Mouse (Mus musculus) stomach, postnatal 0 days (tissue): ENCODE results near the gene Psmg3. TPM values are rescaled to one million over a fixed set of nuclear protein-coding genes. Genes with fewer than 3 reads are reported as not detected.
A peak's percentile ranks its signal among the peaks of the same experiment; 100 is the strongest.

Source experiments
- ATAC-seq: fragments of 200-750 bp; cut with Nextera tagmentation; 2 replicates; pipeline ENCODE4 v1.8.0; 2017; ENCODE audit not compliant: low FRiP score, low TSS enrichment
- DNase-seq: peaks from one replicate; pipeline ENCODE4 v3.0.0-alpha.2; 2016; ENCODE audit warnings: low spot score
- H3K27ac ChIP-seq: fragments of 300-500 bp; sonication (generic); replicated peaks from 2 replicates; pipeline ENCODE4 v1.5.1; 2014; ENCODE audit warnings: mild to moderate bottlenecking, control low read depth
- H3K27me3 ChIP-seq: fragments of 300-500 bp; sonication (generic); 2 replicates; pipeline ENCODE4 v1.6.1; 2014; ENCODE audit warnings: low read length; ENCODE audit not compliant: control insufficient read depth, insufficient read depth
- H3K36me3 ChIP-seq: fragments of 300-500 bp; sonication (generic); 2 replicates; pipeline ENCODE4 v1.6.1; 2014; ENCODE audit warnings: low read length, mixed read lengths; ENCODE audit not compliant: control insufficient read depth, insufficient read depth
- H3K4me1 ChIP-seq: fragments of 300-500 bp; sonication (generic); replicated peaks from 2 replicates; pipeline ENCODE4 v1.6.1; 2014; ENCODE audit warnings: antibody characterized with exemption; ENCODE audit not compliant: control insufficient read depth, insufficient read depth
- H3K4me2 ChIP-seq: fragments of 300-500 bp; sonication (generic); replicated peaks from 2 replicates; pipeline ENCODE4 v1.6.1; 2014; ENCODE audit warnings: low read depth, mild to moderate bottlenecking, control low read depth, moderate library complexity
- H3K4me3 ChIP-seq: fragments of 300-500 bp; sonication (generic); 2 replicates; pipeline ENCODE4 v1.5.1; 2014; ENCODE audit warnings: low read depth, low read length, control low read depth
- H3K9ac ChIP-seq: fragments of 300-500 bp; sonication (generic); 2 replicates; pipeline ENCODE4 v1.6.1; 2014; ENCODE audit warnings: mild to moderate bottlenecking, low read length, control low read depth, mixed read lengths
- H3K9me3 ChIP-seq: fragments of 300-500 bp; sonication (generic); 2 replicates; pipeline ENCODE4 v1.6.1; 2016; ENCODE audit warnings: low read length; ENCODE audit not compliant: control insufficient read depth
- CTCF ChIP-seq: IDR thresholded peaks from 2 replicates; pipeline ENCODE4 v1.5.1; 2016; ENCODE audit warnings: antibody characterized with exemption, low read depth, mild to moderate bottlenecking, moderate library complexity
- EP300 ChIP-seq: optimal IDR thresholded peaks from 2 replicates; pipeline ENCODE3; 2016; ENCODE audit warnings: antibody characterized with exemption
- WGBS: fragments of 180-500 bp; shearing (Covaris S2); extraction: QIAGEN DNeasy Blood & Tissue Kit; methylation state at CpG from one replicate; pipeline ENCODE4 v1.1.7; 2014; 5-methylcytosine and 5-hydroxymethylcytosine counted together
- polyA plus RNA-seq: library from polyadenylated mRNA; unstranded; fragments of >200 nt; fragmentation: Nextera tagmentation; extraction: Ambion mirVana; gene quantifications from 2 replicates; pipeline ENCODE4 v1.2.1, GENCODE M21; 2015

The Psmg3 gene
- polyA plus RNA-seq, 1 experiment from 2014 or later: 51.0 TPM

DNA sequence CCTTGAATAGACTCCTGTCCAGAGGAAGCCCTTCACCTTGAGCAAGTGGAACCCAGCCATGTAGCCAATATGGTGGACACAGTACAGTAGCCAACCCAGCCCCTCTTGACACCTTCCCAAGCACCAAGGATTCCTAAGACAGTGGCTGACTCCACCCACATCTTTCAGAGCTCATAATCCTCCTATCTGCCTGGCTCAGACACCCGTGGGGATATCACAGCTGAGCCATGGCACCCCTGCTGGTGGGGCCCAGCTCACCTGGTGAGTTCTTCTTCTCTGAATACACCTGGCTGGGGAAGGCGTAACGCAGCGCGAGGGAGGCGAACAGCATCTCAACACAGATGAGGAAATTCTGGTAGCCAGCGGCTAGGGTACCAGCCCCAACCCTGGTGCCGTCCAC is 20.8 kb downstream of the Psmg3 start:
- TF ChIP-seq EP300 (no peak), CTCF (no peak)
- no peak overlapping the region for H3K9ac ChIP-seq
- DNase-seq (no peak), ATAC-seq (no peak)
- no peaks in the 10 kb centered on the region for H3K9me3 ChIP-seq
- no peaks in the 10 kb centered on the region for H3K27me3 ChIP-seq
- 86% methylated on average over 8 of the region's 8 CpGs for WGBS
- H3K4me3 ChIP-seq: no peak overlapping the region
- H3K4me2 ChIP-seq: no peak overlapping the region
- H3K27ac ChIP-seq: no peak overlapping the region
- peaks cover 3% of the 10 kb centered on the region; the same call in 1 of the 2 replicates for H3K36me3 ChIP-seq
- 0 out of 2 replicates have a peak, but pooled peaks cover 2% of the 10 kb centered on the region for H3K4me1 ChIP-seq

DNA sequence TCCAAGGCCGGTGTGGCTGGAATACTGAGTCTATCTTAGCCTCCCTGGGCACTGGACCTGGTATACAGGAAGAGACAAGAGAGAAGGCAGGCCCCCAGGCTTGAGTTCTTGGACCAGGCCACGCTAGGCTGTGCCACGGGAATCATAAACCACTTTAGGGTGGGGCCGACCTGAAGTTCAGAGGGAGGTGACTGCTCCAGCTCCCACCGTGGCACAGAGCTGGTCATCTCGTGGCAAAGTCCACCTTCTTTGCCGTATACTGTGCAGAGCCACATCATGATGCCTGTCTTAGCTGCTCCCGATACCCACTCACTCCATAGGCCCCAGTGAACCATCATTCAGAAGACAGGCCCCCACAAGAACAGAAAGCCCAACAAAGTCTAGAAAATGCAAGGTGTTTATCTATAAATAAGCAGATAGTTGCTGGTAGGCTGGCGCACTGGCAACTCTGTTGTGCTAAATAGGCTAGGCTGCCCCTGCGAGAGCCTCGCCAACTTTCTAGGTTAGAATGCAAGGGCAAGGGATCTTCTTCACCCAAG is 22.0 kb downstream of the Psmg3 start:
- no peak overlapping the region for H3K4me2 ChIP-seq
- H3K9me3 ChIP-seq: no peaks in the 10 kb centered on the region
- H3K4me1 ChIP-seq: 0 out of 2 replicates have a peak, but pooled peaks cover 2% of the 10 kb centered on the region
- no peaks in the 10 kb centered on the region for H3K27me3 ChIP-seq
- ATAC-seq (peak; percentile 21; the same call in 1 of the 2 replicates), DNase-seq (peak; percentile 37)
- peaks cover 15% of the 10 kb centered on the region for H3K36me3 ChIP-seq
- H3K27ac ChIP-seq: peak overlapping the region; percentile 5; the same call in 1 of the 2 replicates
- 76% methylated on average over 11 of the region's 11 CpGs for WGBS
- TF ChIP-seq CTCF (no peak), EP300 (no peak)
- no peak overlapping the region for H3K4me3 ChIP-seq
- H3K9ac ChIP-seq: no peak overlapping the region

DNA sequence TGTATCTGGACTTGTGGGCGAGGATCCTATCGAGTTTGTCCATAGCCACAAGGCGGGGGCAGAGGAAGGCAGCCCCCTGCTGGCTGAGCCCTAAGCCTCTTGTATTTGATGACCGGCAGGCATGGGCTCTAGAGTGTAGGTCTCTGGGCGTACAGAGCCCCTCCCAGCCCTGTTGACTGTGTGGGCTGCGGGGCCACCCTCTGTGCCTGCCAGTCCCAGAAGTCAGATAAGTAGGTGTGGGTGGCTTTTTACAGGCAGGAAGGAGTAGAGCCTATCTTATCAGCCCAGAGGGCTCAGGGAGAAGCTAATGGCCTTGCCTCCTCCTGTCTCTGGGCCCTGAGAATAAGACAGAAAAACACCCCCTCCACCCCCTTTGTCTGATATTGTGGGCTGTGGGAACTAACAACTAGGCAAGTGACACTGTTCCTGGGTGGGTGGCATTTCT is 22.6 kb downstream of the Psmg3 start:
- Histone ChIP-seq H3K36me3 (peaks cover 20% of the 10 kb centered on the region), H3K27me3 (no peaks in the 10 kb centered on the region), H3K4me1 (0 out of 2 replicates have a peak, but pooled peaks cover 2% of the 10 kb centered on the region), H3K4me2 (no peak overlapping the region), H3K4me3 (no peak overlapping the region), H3K9me3 (no peaks in the 10 kb centered on the region), H3K27ac (peak overlapping the region; percentile 5; the same call in 1 of the 2 replicates), H3K9ac (no peak overlapping the region)
- DNase-seq: peak; percentile 72
- WGBS: 10% methylated on average over 6 of the region's 6 CpGs
- peak; percentile 70 for ATAC-seq
- TF ChIP-seq EP300 (no peak), CTCF (peak; percentile 51)

DNA sequence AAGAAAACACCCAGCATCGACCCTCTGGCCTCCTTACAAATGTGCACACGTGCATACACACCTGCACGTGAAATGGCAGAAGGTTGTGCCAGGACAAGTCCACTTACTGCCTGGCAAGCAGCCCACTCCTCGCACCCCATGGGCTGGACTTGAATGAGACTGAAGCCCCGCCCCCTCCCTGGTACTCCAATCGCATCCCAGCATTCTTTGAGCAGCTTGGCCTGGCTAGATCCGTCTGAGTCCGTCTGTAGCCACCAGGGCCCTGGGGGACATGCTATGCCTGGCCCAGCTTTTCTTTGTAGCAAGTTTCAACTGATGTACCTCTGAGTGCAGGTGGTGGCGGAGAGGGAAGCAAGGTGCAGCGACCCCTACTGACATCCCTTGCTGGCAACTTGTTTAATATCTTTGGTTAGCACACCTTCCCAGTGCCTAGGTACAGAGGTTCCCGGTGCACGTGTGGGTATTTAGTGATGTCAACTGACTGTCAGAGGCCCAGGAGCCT is 23.0 kb downstream of the Psmg3 start:
- peak; percentile 62; the same call in 1 of the 2 replicates for TF ChIP-seq CTCF
- TF ChIP-seq EP300: no peak
- 8% methylated on average over 12 of the region's 12 CpGs for WGBS
- H3K9ac ChIP-seq: 0 out of 2 replicates have a peak overlapping the region, but pooled peaks have one; percentile 43
- peak overlapping the region; percentile 5; the same call in 1 of the 2 replicates for H3K27ac ChIP-seq
- H3K4me3 ChIP-seq: no peak overlapping the region
- H3K4me1 ChIP-seq: 0 out of 2 replicates have a peak, but pooled peaks cover 2% of the 10 kb centered on the region
- no peaks in the 10 kb centered on the region for H3K27me3 ChIP-seq
- H3K4me2 ChIP-seq: no peak overlapping the region
- H3K36me3 ChIP-seq: peaks cover 21% of the 10 kb centered on the region
- ATAC-seq: peak; percentile 31
- peak; percentile 84 for DNase-seq
- H3K9me3 ChIP-seq: no peaks in the 10 kb centered on the region

DNA sequence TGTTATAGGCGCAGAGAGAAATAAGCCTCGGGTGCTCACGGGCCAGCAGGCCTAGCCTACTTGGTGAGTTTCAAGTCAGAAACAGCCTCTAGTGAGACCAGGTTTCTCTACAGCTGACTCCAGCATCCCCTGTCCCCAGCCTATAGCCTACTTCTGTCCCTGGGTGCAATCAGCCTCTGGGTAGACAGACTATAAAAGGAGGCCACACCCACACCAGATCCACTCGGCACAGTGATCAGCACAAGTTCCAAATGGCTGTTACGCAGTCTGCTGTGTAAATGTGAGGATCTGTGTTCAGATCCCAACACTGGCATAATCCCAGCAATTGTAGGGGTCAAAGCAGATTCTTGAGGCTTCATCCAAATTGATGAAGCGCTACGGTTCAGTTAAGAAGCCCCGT is 23.5 kb downstream of the Psmg3 start:
- 73% methylated on average over 8 of the region's 8 CpGs for WGBS
- H3K36me3 ChIP-seq: peaks cover 21% of the 10 kb centered on the region
- no peaks in the 10 kb centered on the region for H3K9me3 ChIP-seq
- TF ChIP-seq CTCF (no peak), EP300 (no peak)
- no peak overlapping the region for H3K9ac ChIP-seq
- DNase-seq: no peak
- no peak overlapping the region for H3K4me3 ChIP-seq
- H3K27me3 ChIP-seq: no peaks in the 10 kb centered on the region
- peaks cover 2% of the 10 kb centered on the region; the same call in 1 of the 2 replicates for H3K4me1 ChIP-seq
- H3K4me2 ChIP-seq: no peak overlapping the region
- no peak overlapping the region for H3K27ac ChIP-seq
- peak; percentile 3; the same call in 1 of the 2 replicates for ATAC-seq

DNA sequence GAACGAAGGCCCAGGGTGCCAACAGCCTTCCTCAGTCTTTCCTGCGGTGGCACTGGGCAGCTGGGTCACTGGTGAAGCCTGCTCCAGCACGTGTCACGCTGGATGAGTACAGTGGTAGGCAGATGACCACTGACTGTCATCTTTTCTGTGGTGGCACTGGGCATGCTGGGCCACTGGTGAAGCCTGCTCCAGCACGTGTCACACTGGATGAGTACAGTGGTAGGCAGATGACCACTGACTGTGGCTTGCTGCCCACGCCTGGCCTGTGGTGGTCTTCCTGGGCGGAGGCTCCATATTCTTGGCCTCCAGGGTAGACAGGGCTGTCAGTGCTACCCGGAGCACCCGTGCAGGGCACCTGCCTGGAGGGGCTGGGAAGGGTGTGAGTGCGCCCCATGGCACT is 24.8 kb downstream of the Psmg3 start:
- no peaks in the 10 kb centered on the region for H3K27me3 ChIP-seq
- no peak overlapping the region for H3K4me2 ChIP-seq
- ATAC-seq: no peak
- no peaks in the 10 kb centered on the region for H3K9me3 ChIP-seq
- peaks cover 21% of the 10 kb centered on the region for H3K36me3 ChIP-seq
- peaks cover 13% of the 10 kb centered on the region for H3K4me1 ChIP-seq
- no peak overlapping the region for H3K9ac ChIP-seq
- DNase-seq: no peak
- TF ChIP-seq EP300 (no peak), CTCF (no peak)
- no peak overlapping the region for H3K4me3 ChIP-seq
- WGBS: 93% methylated on average over 10 of the region's 10 CpGs
- H3K27ac ChIP-seq: no peak overlapping the region
